Mouse (Mus musculus) G1E (cell line): ENCODE measurements around the gene Nme2.

ENCODE experiments used
- CTCF ChIP-seq: IDR thresholded peaks from 2 replicates; pipeline ENCODE4 v1.5.1; 2012; ENCODE audit warnings: low read depth, low read length, inconsistent platforms, mixed read lengths
- POLR2AphosphoS5 ChIP-seq: IDR thresholded peaks from 2 replicates; pipeline ENCODE4 v1.6.1; 2012; ENCODE audit warnings: low read depth, low read length, inconsistent platforms; ENCODE audit not compliant: insufficient replicate concordance
- TAL1 ChIP-seq: conservative IDR thresholded peaks from 2 replicates; pipeline ENCODE4 v1.6.1; 2012; ENCODE audit warnings: low read depth, low read length, inconsistent platforms, mixed read lengths

GRCm38 (mm10) chr11:93995111-93995719 lies 39.2 kb upstream of the Nme2 start:
- TF ChIP-seq CTCF (no peak), POLR2AphosphoS5 (no peak), TAL1 (no peak)
